Mouse (Mus musculus): ENCODE data around the gene Sgcd.
"Not testable (repeated sequence)": the region's sequence is repeated elsewhere in the genome, so short reads cannot be mapped to it uniquely, and the experiment has no call there.

Sgcd gene

DNA sequence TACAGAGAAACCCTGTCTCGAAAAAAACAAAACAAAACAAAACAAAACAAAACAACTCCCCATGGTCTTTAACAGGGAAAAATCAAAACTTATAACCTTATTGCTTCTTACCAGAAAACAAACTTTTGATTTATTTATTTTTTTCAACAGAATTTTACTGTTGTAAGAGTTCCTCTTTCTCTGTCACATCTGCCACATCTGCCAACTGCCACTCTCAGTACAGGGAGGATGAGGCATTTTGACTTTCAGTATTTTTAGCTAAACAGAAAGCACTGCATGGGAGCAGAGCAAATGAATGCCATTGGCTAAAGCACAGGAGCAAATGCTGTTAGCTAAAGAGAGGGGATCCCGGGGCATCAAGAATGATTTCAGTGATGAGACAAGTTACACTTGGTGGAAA lies 528.6 kb downstream of the Sgcd start:
- DNase-seq (ENCODE audit: low spot score in 2 of 2): no peak

DNA sequence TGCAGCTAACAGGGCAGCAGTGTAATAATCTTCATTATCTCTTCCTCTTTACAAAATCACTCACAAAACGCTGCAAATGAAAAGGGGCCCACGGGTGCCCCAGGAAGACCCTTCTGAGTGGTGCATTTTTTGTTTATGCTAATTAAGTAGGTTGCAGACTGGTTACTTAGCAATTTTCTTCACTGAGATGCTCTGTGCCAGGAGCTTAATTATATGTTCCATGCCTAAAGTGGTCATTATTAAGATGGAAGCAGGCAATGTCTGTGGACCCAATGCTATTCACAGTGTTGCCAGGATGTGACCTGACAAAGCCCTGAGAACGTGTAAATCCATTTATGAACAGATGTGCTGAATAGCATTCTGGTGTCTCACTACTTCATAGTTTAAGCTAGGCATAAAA lies 529.6 kb downstream of the Sgcd start:
- DNase-seq (ENCODE audit: low spot score in 2 of 2): no peak

DNA sequence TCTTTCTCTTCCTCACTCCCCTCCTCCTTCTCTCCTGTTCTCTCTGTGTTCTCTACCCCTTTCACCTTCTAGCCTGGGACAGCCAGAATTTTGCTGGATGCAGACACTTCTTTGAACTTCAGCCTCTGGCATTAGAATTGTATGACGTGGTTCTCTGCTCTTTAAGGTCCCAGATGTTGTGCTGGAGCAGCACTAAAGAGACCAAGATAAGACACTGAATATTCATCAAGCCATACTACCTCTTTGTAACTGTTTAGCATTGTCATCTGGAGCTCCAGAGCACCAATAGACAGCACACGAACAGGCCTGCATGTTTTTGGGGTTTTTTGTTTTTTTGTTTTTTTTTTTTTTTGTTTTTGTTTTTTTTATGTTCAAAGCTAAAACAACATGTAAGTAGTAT lies 541.0 kb downstream of the Sgcd start:
- no peak for DNase-seq (ENCODE audit: low spot score in 2 of 2)

DNA sequence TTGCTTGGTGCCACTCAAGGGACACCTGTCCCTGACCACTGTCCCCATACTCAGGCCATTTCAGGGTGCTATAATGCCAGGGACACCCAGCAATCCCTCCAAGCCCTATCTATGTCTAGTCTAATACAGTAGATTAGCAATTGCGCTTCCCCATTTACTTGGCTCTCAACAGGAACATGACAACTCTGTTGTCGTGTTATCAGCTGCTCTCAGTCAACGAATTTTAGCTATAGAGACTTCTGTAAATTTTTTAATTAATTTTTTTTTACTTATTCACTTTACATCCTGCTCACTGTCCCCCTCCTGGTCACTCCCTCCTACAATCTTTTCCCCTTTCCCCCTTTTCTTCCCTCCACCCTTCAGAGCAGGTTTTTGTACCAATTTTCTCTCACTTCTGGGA lies 542.4 kb downstream of the Sgcd start:
- no peak for DNase-seq (ENCODE audit: low spot score in 2 of 2)

DNA sequence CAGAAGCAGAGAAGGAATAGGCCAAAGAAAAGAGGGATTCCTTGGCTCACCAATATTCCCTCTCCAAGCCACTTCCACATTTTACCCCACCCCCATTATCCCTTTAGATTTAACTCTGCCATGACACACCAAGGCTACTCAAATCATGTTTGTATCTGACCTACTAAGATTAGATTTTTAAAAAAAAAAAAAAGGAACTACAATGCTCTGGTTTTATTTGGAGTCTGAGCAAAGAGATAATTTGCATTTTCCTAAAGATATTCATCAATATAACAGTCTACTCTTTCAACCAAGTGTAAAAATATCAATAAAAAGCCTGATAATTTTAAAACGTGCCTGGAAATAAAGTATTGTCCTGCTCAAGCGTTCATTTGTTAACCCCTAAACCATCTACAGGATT lies 543.1 kb downstream of the Sgcd start:
- no peak for DNase-seq (ENCODE audit: low spot score in 2 of 2)

DNA sequence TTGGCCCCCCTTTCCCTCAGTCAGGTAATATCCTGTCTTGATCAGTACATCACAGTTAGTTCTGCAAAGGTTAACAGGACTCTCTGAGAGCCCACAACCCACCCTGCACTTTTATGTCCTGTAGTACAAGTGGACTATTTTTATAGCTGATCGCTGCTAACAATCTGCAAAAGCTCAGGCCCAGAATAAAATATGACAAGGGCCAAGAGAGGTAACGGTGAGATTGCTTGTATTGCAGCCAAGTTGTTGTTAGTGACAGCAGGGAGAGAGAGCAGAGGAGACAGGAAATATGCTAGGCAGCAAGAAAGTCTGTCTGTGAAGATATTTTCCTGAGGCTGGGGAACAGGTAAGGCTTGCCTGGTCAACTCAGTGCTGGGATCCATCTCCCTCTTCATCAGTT lies 546.5 kb downstream of the Sgcd start:
- DNase-seq (ENCODE audit: low spot score in 2 of 2): no peak

DNA sequence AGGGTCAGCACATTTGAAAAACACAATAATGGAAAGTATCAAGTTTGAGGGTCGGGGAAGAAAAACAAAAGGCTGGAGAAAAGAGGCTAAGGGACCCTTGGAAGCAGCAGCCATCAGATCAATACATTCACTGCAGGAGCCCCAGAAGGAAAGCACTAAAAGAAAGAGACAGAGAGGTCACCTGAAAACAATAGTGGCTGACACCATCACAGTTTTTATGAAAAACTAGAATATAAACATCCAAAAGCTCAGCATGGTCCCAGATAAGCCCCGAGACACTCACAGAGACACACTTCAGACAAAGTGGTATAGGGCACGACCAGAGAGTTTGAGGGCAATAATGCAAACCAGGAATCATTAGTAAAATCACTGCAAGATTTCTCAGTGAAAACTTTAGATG lies 589.2 kb downstream of the Sgcd start:
- no peak for DNase-seq (ENCODE audit: low spot score in 2 of 2)

DNA sequence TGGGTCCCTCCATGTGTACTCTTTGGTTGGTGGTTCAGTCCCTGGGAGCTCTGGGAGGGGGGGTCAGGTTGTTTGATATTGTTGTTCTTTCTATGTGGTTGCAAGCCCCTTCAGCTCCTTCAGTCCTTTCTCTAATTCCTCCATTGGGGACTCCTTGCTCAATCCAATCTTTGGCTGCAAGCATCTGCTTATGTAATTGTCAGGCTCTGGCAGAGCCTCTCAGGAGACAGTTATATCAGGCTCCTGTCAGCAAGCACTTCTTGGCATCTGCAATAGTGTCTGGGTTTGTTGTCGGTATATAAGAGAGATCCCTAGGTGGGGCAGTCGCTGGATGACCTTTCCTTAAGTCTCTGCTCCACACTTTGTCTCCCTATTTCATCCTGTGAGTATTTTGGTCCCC lies 598.0 kb downstream of the Sgcd start:
- DNase-seq (ENCODE audit: low spot score in 2 of 2): not testable (repeated sequence)

DNA sequence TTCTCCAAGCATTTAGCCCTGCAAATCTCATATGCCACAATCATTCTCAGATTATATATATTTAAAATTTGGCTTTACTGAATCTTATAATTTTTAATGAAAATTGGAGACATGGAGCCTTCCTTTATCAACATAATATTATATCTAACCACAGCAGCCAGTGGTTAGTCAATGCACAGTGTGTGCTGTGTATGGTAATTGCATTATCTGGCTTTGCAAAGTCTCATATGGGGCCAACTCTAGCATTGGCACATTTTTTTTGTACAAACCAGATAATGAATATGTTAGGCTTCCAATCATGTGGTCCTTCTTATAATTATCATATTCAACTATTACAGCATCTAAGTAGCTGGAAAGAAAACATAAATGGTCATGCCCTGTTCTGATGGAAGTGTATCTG lies 599.4 kb downstream of the Sgcd start:
- DNase-seq (ENCODE audit: low spot score in 2 of 2): no peak

DNA sequence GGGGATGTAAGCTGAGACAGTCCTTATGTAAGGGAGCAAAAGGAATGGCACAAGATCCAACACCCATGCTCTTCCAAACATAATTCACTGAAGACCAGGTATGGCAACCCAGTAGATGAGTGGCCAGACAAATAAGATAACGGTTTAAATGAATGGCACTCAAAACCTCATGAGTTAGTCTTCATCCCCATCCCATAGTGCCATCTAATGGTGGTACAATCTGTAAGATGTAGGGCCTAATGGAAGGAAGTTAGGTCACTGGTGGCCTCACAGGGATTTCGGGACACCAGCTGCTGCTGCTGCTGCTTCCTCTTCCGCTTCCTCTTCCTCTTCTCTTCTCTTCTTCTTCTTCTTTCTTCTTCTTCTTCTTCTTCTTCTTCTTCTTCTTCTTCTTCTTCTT lies 601.0 kb downstream of the Sgcd start:
- no peak for DNase-seq (ENCODE audit: low spot score in 2 of 2)

DNA sequence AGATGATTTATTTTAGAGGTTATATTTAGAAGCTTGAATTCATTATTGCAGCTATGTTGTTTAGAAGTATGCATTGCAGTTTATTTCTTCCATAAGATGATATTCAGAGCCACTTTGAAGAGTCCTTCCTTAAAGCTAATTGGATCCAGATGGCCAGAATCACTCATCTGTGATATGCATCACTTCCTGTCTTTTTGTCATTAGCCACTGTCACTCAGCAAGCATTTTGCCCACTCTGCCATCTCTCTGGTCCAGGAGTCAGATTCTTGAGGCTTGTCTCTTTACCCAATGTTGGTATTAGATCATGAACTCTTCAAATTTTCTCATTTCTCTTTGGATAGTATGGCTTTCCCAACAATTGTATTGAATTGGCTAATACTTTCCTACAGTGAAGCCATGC lies 602.6 kb downstream of the Sgcd start:
- no peak for DNase-seq (ENCODE audit: low spot score in 2 of 2)

DNA sequence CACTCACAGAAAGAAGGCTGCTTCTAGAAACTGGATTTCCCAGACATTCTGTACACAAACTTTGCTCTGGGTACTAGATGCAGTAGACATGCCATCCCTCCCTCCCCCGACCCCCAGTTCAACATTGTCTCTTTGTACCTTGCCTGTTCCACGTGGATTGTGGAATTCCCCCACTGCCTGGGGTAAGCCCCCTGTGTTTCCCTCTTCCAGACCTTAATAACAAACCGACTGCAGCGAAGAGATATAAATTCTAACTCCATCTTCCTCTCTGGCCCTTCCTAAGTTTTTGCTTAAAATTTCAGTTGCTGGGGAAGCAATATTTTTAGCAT lies 609.2 kb downstream of the Sgcd start:
- DNase-seq (ENCODE audit: low spot score in 2 of 2): no peak

DNA sequence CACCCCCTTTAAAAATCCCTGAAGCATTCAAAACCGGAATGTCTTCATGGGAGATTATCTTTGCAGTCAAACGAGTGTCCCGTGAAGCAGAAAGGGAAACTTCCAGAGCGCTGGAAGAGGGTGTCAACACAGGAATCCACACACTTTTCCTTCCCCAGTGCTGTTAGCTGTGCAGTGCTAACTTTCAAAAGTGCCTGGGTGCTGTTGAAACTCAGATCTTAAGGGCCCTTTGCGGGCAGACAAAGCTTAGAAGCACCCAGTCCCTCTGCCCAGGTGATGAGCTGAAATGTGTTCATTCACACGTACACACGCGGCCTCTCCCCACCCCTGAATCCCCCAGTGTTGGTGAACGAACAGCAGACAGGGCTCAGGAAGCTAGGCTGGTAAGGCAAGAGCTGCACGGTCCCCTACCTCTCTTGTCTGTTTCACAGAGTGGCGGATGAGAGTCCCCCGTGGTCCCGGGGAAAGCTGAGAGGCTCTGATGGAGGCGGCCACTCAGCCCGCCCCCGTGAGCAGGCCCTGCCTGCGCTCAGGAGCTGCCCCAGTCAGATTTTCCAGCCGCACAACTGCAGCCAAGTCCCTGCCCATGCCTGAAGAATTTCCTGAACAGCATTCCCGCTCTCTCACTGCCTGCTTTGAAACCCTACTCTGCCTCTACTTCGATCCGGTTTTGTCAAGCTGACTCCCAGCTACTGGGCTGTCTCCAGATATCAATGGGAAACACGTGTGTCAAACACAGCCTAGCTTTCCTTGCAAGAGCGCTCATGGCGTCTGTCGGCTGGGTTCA lies 609.7 kb downstream of the Sgcd start:
- no peak for DNase-seq (ENCODE audit: low spot score in 2 of 2)

DNA sequence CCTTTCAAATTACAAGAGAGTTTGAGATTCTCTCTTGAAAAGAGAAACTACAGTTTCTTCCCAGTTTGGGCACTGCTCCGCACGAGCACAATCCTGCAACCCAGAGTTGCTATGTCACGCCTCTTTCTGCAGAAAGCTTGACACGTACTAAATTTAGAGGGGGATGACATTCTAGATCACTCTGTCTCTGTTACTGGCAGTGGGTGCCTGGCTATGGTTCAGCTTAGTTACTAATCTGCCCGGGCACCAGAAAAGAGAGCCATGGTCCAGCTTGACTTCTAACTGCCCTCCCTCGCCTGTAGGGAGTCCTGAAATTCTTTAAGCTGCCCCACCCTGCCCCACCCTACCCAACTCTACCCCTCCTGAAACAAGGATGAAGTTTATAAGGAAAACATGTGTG lies 611.3 kb downstream of the Sgcd start:
- no peak for DNase-seq (ENCODE audit: low spot score in 2 of 2)

DNA sequence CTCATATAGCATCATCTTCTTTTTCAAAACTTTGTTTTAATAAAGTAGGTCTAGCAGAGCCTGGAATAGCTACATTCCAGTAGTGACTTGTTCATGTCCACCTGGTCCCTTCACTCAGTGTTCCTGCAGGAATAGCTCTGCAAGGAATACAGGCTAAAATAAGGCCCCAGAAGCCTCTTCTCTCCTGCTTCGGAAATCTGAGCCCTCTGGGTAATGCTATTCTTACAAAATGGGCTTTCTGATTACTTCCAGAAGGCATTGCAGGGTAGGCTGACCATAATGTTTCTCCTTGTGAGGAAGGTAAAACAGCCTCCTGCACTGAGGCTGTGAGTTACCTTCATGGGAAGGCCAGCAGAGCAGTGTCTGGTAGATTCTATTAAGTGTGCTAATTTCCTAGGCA lies 611.9 kb downstream of the Sgcd start:
- no peak for DNase-seq (ENCODE audit: low spot score in 2 of 2)

DNA sequence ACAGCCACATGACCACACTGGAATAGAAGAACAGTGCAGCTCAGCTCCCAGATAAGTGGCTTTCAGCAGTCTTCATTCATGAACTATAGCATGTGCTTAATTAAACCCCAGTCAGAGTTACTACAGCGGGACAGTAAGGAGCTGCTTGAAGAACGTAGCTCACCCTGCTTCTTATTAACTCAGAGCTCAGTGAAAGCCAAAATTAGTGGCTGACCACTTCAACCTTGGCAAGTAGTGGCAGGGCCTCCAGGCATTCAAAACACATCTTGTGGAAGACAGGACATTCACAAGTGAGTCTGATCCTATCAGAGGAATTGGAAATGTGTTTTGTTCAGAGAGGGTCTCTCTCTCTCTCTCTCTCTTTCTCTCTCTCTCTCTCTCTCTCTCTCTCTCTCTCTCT lies 617.2 kb downstream of the Sgcd start:
- DNase-seq (ENCODE audit: low spot score in 2 of 2): no peak

DNA sequence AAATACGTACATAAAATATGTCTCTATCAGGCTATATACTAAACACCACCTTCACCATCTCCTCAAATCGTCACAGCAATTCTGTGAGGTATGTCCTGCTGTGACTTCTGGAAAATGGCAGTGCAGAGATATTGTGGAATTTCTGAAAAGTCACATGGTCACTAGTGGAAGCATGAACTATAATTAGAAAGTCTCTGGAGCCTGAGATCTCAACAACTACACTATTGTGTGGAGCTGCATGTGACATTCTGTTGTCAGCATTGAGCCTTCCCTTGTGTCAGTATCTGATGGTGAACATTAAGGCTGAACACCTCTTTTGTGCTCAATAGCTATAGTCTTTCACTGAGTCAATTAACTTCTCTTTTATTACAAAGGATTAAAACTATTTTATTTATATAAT lies 637.2 kb downstream of the Sgcd start:
- no peak for DNase-seq (ENCODE audit: low spot score in 2 of 2)

DNA sequence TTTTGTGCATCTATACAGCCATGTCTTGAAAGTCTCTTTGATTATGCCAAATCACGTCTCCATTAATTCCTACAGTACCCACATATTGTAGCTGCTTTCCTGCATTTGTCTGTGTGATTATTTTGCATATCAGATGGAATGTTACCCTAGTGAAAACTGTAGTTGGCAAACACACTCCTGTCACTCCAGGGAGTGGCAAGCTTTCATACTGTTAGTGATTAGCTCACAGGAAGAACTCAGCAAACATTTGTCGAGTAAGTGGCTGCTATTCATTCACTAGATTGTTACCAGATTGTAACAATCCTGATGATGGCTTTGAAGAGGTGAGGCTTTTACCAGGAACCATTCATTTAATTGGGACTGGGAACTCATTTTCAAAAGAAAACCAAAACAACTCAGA lies 645.3 kb downstream of the Sgcd start:
- no peak for DNase-seq (ENCODE audit: low spot score in 2 of 2)

DNA sequence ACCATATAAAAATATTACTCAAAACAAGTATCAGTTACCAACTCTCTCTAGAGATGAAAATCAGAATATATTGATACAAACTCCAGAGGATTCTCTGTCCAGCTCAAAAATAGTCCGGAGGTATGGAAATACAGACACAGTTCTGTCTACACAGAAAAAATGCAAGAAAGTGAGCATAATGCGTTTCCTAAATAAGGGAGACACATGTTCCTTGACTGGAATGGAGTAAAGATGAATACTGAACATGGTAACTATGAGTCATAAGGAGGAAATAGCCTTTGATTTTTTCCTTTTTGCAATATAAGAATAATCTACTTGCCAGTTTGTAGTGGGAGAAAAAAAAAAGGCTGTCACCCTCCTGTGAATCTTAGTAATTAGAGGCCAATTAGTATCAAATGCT lies 655.1 kb downstream of the Sgcd start:
- no peak for DNase-seq (ENCODE audit: low spot score in 2 of 2)

DNA sequence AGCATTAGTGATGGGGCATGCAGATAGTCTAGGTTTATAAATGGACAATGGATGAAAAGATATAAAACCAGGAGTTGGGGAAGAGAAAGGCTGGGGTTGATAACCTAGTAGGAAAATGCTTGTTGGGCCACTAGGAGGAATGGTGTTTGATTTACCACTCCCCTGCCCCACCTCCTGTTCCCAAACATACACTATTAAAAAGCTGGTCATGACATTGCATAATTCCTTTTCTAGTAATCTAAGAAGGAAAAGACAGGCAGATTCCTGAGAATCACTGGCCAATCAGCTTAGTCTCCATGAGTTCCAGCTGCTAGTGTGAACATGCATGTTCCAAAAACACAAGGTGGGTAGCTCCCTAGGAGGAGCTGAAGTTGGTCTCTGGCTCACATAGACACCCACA lies 683.2 kb downstream of the Sgcd start:
- no peak for DNase-seq (ENCODE audit: low spot score in 2 of 2)

DNA sequence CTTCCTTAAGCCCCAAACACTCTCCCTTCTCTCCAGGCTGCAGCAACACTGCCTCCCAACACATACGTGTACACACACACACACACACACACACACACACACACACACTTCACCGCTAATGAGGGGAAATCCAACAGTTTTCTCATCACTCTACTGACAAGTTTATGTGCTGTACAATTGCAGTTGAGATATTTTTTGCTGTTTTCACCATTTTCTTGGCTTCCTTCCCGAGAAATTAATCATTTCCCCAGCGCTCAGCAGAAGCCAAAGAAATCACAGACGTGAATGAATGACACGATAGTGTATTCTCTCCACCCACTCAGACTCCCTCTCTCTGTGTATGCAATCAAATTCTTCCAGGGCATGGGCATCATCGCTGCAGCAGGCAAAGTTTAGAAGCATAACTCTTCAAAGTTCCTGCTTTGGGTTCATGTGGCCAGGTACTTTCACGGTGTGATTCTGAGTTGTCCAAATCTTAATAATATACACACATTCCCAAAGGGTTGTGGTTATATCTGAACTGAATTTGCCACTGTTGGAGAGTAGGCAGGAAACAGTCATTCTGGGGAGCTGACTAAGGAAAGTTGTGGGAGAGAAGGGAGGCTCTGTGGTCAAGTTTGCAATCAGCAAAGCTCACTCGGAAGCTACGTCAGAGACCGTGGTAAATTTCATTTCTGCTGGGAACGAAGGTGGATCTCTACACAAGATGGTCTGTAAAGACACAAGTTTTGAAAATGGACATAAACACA lies 683.9 kb downstream of the Sgcd start:
- no peak for DNase-seq (ENCODE audit: low spot score in 2 of 2)

DNA sequence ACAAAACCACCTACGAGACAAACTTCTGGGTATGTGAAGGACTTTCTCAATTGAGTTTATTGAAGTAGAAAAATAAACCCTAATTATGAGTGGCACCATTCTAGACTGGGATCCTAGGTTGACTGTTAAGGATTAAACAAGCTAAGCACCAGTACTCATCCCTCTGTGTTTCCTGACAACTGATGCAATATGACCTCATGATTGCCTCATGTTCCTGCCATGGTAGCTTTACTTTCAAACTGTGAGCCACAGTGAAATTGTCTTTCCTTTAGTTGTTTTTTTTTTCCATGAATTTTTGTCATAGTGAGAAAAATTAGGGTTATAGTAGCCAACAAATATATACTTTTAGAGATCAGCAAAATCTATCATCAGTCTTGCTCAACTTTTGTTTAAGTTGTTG lies 689.0 kb downstream of the Sgcd start:
- no peak for DNase-seq (ENCODE audit: low spot score in 2 of 2)

DNA sequence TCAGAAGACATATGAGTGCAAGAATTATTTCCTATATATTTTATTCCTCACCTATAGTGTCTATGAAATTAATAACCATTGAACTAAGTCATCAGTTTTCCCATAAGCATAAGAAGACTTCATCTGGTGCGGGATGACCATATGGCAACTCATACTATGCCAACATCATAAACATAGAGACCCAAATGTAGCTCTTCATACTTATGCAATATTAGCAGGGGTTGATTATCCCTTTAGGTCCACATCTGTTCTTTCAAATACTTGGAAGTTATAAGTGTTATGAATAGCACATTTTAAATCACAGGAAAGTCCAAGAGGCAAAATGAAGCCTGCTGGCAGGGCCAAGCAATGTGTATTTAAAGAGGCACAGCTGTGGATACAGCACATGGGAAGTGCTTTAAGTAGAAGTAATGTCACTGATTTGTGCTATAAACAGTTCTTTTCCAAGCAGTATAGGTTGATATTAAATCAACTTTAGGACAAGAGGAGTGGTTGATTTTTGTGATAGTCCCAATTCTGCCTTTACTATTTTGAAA lies 690.9 kb downstream of the Sgcd start:
- DNase-seq (ENCODE audit: low spot score in 2 of 2): no peak

DNA sequence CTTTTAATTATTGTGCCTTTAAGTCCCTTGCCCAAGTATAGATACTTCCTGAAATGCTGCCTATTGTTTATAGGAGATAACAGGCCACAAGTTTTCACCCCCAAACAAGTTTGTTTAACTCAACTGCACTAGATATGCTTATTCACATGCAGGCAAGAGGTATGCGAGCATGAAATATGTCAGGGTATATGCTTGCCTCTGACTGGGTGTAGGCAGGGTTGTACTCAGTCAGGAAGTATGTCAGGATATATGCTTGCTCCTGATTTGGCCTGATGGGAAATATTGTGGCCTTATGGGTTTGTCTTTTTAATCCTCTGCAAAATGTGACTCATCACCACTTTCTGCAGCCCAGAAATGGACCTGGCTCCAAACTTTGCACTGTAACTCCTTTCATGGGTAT lies 694.0 kb downstream of the Sgcd start:
- no peak for DNase-seq (ENCODE audit: low spot score in 2 of 2)

Measured in spleen, postnatal 14 days (tissue).